Mouse (Mus musculus) liver, embryonic 14.5 days (tissue): ENCODE measurements at regions not wholly inside any gene's neighbourhood (a gene's known extent, or its start where the extent isn't known, plus 50 kb on each side); places are given as distances from the start of the nearest gene placed in this dataset.

Experiments
- CTCF ChIP-seq: IDR thresholded peaks from 2 replicates; pipeline ENCODE4 v1.5.1; 2016; ENCODE audit warnings: antibody characterized with exemption, low read depth, control low read depth
- EP300 ChIP-seq: IDR thresholded peaks from 2 replicates; pipeline ENCODE4 v1.6.1; 2016; ENCODE audit warnings: antibody characterized with exemption, low read depth

DNA sequence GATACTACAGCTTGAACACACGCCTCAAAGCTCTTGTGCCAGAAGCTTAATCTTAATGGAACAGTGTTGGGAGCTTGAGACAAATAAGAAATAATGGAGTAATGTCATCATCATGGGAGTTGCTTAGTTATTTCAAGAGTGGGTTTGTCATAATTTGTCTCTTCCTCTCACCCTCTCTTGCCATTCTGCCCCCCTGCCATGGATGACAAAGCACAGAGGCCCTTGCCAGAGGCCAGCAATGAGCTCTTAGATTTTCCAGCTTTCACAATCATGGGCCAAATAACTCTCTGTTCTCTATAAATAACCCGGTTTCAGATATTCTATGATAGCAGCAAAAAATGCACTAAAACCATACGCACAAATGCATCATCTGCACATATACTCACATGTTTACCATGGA is 174.1 kb downstream of the Snx10 start:
- TF ChIP-seq CTCF (no peak), EP300 (no peak)
